Mouse (Mus musculus): Measurements from ENCODE around the gene Gipc3. TPM values are rescaled to one million over a fixed set of nuclear protein-coding genes. Genes with fewer than 3 reads are reported as not detected.

The Gipc3 gene
- polyA plus RNA-seq, 1 experiment from 2014 or later: not detected

DNA sequence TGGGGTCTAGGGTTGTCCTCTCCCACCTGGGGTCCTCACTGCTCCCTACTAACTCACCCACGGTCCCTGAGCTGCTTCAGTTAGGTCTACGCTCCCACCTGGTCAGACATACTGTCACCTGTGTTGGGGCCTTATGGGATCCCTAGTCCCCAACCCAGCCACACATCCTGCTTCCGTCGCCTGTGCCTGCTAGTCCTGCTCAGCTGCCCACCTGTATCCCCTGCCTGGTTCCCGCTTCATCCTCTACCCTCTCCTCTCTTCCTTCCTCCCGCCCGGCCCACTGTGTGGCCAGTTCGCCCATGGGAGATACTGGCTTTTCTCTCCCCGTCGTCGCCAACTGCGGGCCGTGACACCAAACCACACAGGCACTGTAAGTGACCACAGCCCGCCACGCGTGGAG is 27.5 kb downstream of the Gipc3 start:
- no peak overlapping the region for H3K9ac ChIP-seq (replicated peaks)
- H3K36me3 ChIP-seq: peaks cover 67% of the 10 kb centered on the region
- no peak overlapping the region for H3K4me2 ChIP-seq (replicated peaks)
- no peak for ATAC-seq (replicated peaks)
- 95% methylated on average over 16 of the region's 16 CpGs for WGBS
- H3K4me3 ChIP-seq: no peak overlapping the region
- H3K9me3 ChIP-seq: no peaks in the 10 kb centered on the region
- no peak overlapping the region for H3K27ac ChIP-seq (replicated peaks)
- no peaks in the 10 kb centered on the region for H3K27me3 ChIP-seq
- peaks cover 16% of the 10 kb centered on the region for H3K4me1 ChIP-seq

DNA sequence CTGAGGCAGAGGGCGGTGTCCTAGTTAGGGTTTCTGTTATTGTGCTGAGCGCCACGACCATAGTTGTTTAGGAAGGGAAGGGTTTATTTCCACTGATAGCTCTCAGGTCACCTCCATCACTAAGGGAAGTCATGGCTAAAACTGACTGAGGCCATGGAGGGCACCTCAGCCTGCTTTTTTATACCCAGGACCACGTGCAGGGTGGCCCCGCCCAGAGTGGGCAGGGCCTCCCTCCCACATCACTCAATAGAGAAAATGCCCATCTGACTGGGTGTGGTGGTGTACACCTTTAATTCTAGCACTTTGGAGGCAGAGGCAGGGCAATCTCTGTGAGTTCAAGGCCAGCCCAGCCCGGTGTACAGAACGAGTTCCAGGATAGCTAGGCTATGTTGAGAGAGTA is 28.9 kb downstream of the Gipc3 start:
- 78% methylated on average over 7 of the region's 7 CpGs for WGBS
- Histone ChIP-seq H3K4me1 (peaks cover 8% of the 10 kb centered on the region), H3K36me3 (peaks cover 79% of the 10 kb centered on the region), H3K9ac (replicated peaks) (no peak overlapping the region), H3K27ac (replicated peaks) (no peak overlapping the region), H3K4me2 (replicated peaks) (no peak overlapping the region), H3K27me3 (no peaks in the 10 kb centered on the region), H3K4me3 (no peak overlapping the region), H3K9me3 (no peaks in the 10 kb centered on the region)
- no peak for ATAC-seq (replicated peaks)

DNA sequence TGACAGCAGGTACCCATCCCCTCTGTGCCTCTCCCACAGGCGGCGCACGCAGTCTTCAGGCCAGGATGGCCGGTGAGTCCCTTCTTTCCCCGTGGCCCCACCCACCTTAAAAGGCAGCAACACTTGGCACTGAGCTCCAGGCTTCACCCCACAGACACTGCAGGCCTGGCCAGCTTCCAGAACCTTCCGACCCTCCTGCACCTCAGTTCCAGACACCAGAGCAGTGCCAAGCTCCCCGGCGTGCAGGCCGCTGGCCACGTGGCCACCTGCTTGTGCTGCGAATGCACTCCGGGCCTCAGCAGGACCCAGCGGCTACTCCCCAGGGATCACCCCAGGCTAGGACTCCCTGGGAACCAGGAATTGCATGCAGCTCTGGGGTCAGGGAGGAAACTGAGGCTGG is 29.5 kb downstream of the Gipc3 start:
- Histone ChIP-seq H3K4me2 (replicated peaks) (no peak overlapping the region), H3K4me3 (no peak overlapping the region), H3K36me3 (peaks cover 85% of the 10 kb centered on the region), H3K27ac (replicated peaks) (no peak overlapping the region), H3K4me1 (peaks cover 5% of the 10 kb centered on the region; the same call in 1 of the 2 replicates), H3K27me3 (no peaks in the 10 kb centered on the region), H3K9ac (replicated peaks) (no peak overlapping the region), H3K9me3 (no peaks in the 10 kb centered on the region)
- WGBS: 90% methylated on average over 13 of the region's 13 CpGs
- no peak for ATAC-seq (replicated peaks)

DNA sequence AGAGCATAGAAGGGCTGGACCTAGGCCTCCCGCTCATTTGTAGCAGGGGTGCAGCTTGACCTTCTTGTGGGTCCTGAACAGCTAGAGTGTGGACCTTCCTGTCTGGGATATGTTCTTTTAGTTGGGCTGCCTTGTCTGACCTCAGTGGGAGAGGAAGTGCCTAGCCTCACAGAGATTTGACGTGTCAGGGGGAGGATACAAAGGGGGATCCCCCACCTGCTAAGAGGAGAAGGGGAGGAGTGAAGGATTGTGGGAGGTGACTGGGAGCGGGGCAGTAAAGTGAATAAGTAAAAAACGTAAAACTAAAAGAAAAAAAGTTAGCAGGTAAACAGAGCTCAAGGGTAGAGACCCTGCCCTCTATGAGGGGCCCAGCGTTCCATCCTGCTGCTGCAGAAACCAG is 33.5 kb downstream of the Gipc3 start:
- Histone ChIP-seq H3K9me3 (no peaks in the 10 kb centered on the region), H3K4me2 (replicated peaks) (no peak overlapping the region), H3K4me3 (no peak overlapping the region), H3K4me1 (no peaks in the 10 kb centered on the region), H3K9ac (replicated peaks) (no peak overlapping the region), H3K36me3 (peaks cover 88% of the 10 kb centered on the region), H3K27me3 (no peaks in the 10 kb centered on the region), H3K27ac (replicated peaks) (no peak overlapping the region)
- ATAC-seq (replicated peaks): no peak
- 91% methylated on average over 5 of the region's 5 CpGs for WGBS

DNA sequence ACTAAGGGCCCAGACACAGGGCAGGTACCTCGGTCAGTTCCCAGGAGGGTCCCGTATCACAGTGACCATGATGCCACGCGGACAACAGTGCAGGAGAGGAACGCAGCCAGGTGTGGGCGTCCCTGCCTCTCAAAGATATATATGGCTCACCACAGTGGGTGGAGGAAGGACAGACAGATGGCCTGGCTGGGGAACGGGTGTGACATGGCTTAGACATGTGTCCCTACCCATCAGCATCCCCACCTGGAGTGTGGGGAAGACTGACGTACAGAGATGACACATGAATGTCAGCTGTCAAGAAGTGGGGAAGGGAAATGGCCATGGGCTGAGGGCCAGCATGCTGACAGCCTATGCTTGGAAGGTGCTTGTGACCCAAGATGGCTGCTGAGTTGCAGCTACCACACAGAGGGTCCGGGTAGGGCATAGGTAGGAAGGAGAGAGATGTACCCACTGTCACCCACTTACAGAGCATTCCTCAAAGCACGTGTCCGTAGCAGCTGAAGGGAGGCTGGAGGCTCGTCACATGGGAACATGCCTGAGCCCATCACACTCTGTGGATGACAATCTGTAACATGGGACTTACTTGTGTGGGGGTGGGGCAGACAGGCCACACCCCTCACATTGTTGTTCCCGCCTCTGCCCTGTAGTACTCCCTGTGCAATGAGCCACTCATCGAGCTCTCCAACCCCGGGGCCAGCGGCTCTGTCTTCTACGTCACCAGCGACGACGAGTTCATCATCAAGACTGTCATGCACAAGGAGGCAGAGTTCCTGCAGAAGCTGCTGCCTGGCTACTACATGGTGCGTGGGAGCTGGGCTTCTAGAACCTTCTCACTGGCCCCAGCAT is 36.0 kb downstream of the Gipc3 start:
- H3K4me1 ChIP-seq: peaks cover 14% of the 10 kb centered on the region
- no peak overlapping the region for H3K9ac ChIP-seq (replicated peaks)
- no peak overlapping the region for H3K4me2 ChIP-seq (replicated peaks)
- no peak for ATAC-seq (replicated peaks)
- peaks cover 62% of the 10 kb centered on the region for H3K36me3 ChIP-seq
- 94% methylated on average over 21 of the region's 21 CpGs for WGBS
- no peaks in the 10 kb centered on the region for H3K9me3 ChIP-seq
- H3K27ac ChIP-seq (replicated peaks): no peak overlapping the region
- no peaks in the 10 kb centered on the region for H3K27me3 ChIP-seq
- no peak overlapping the region for H3K4me3 ChIP-seq

DNA sequence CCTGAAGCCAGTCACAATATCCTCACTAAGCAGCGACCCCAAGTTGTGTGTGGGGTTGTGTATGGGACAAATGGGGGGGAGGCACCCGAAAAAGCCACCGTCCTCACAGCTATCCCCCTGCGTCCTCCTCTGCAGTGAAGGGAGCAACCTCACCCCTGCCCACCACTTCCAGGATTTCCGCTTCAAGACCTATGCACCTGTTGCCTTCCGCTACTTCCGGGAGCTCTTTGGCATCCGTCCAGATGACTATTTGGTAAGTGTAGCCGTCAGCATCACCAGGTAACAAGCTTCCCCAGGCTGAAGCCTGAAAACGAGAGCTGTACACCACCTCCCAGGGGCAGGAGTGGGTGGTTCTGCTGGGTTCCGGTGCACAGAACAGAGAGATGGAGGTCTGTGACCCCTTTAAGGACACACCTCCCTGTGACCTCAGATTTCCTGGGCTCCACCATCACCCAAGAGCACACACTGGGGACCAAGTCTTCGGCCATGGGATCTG is 36.8 kb downstream of the Gipc3 start:
- H3K4me3 ChIP-seq: no peak overlapping the region
- H3K9ac ChIP-seq (replicated peaks): no peak overlapping the region
- H3K27me3 ChIP-seq: no peaks in the 10 kb centered on the region
- H3K27ac ChIP-seq (replicated peaks): no peak overlapping the region
- peaks cover 16% of the 10 kb centered on the region for H3K4me1 ChIP-seq
- WGBS: 91% methylated on average over 12 of the region's 12 CpGs
- ATAC-seq (replicated peaks): no peak
- H3K4me2 ChIP-seq (replicated peaks): no peak overlapping the region
- H3K36me3 ChIP-seq: peaks cover 54% of the 10 kb centered on the region
- no peaks in the 10 kb centered on the region for H3K9me3 ChIP-seq

DNA sequence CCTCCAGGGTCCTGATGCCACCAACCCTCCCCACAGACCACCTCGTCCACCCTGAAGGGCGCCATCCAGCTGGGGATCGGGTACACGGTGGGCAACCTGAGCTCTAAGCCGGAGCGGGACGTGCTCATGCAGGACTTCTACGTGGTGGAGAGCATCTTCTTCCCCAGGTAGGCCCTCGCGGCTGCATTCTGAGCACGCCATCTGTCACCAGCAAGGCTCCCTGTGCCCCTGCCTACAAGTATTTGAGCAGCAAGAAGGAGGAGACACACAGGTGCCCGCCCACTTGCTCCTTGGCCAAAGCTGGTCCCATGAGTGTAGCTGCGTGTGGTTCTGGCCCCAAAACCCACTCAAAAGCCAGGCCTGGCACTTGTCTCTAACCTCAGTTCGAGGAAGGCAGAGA is 37.4 kb downstream of the Gipc3 start:
- Histone ChIP-seq H3K27me3 (no peaks in the 10 kb centered on the region), H3K4me2 (replicated peaks) (no peak overlapping the region), H3K4me1 (peaks cover 17% of the 10 kb centered on the region), H3K9ac (replicated peaks) (no peak overlapping the region), H3K9me3 (no peaks in the 10 kb centered on the region), H3K36me3 (peaks cover 49% of the 10 kb centered on the region), H3K4me3 (no peak overlapping the region), H3K27ac (replicated peaks) (no peak overlapping the region)
- no peak for ATAC-seq (replicated peaks)
- 93% methylated on average over 14 of the region's 14 CpGs for WGBS

DNA sequence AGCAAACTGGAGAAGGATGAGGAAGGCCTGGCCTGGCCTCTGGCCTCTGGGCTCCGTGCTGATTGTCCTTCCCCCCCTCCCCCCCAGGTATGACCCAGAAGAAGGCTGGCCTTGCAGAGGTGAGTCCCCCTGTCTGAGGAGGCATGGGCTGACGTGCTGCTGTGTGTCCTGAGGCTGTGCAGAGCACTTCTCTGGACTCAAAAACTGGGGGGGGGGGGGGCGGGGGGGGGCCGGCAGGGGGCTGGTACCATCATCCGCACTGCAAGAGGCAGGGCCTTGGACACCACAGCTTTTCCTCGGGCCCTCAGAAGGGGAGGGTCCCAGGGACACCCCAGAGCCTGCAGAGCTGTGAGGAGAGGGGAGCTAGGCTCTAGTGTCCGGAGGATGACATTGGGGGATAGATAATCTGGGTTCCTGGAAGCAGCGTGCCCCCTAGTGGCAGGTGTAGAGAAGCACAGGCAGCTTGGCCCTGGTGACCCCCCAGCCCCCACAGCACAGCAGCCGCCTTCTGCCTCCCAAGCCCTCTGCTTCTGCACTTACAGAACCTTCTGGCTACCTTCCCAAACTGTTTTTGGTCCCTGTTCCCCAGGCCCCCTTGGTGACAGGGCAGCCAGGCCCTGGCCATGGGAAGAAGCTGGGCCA is 38.3 kb downstream of the Gipc3 start:
- Histone ChIP-seq H3K9ac (replicated peaks) (no peak overlapping the region), H3K4me3 (no peak overlapping the region), H3K27me3 (no peaks in the 10 kb centered on the region), H3K4me1 (peaks cover 17% of the 10 kb centered on the region), H3K27ac (replicated peaks) (no peak overlapping the region), H3K36me3 (peaks cover 40% of the 10 kb centered on the region), H3K4me2 (replicated peaks) (no peak overlapping the region), H3K9me3 (no peaks in the 10 kb centered on the region)
- ATAC-seq (replicated peaks): no peak; the same call in 1 of the 2 replicates
- 25% methylated on average over 7 of the region's 9 CpGs for WGBS

DNA sequence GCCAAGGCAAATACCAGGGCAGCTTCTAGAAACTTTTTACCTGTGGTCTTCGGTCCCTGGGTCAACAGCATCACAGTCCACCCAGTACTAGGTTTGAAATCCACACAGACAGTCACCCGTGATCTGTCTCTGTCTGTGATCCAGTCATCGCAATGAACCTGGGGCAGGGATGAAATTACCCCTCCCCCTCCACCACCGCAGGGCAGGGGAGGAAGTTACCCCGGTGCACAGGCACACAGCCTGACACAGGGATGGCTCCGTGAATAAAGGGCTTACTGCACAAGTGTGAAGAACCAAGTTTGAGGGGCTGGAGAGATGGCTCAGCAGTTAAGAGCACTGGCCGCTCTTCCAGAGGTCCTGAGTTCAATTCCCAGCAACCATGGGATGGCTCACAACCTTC is 39.3 kb downstream of the Gipc3 start:
- Histone ChIP-seq H3K9me3 (no peaks in the 10 kb centered on the region), H3K36me3 (peaks cover 31% of the 10 kb centered on the region), H3K4me2 (replicated peaks) (no peak overlapping the region), H3K4me3 (no peak overlapping the region), H3K4me1 (peaks cover 17% of the 10 kb centered on the region), H3K27me3 (no peaks in the 10 kb centered on the region), H3K9ac (replicated peaks) (no peak overlapping the region), H3K27ac (replicated peaks) (no peak overlapping the region)
- no peak for ATAC-seq (replicated peaks)
- WGBS: 86% methylated on average over 7 of the region's 7 CpGs

DNA sequence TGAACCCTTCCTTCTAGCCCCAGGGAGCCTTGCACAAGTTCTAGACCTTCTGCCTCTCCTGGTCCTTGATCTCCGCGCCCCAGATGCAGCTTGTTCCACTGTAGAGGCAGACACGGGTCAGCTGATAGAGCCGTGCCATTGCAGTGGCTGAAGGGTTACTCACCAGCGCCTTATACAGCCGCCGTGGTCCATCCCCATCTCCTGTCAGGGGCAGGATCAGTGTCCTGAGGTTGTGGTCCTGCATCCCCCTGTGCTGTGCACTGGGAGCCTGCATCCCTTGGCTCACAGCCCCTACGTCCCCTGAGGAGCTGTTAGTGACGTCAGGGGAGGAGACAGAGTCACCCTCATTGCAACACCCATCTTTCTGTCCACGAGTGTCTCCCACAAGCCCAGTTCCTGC is 39.8 kb downstream of the Gipc3 start:
- H3K9ac ChIP-seq (replicated peaks): no peak overlapping the region
- no peak overlapping the region for H3K4me2 ChIP-seq (replicated peaks)

DNA sequence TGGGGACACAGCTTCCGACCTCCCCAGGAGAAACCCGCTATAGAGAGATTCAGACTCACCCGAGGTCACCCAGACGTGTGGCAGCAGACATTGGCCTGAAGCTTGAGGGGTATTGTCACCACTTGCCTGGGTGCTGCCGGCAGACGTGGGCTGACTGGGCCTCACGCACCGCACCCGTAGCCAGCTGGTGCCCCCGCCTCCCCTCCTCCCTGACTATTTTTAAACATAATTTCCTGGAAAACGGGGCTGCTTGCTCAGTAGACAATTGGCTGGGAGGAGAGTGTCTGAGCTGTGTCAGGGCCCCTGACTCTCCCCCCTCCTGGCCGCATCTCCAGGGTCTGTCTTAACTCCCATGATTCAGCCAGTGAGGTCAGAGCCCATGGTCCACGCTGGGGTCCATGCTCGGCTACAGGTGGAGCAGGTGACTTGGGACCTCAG is 40.3 kb downstream of the Gipc3 start:
- H3K27ac ChIP-seq (replicated peaks): peak overlapping the region; percentile 35; the same call in 1 of the 2 replicates
- H3K4me2 ChIP-seq (replicated peaks): no peak overlapping the region
- peaks cover 17% of the 10 kb centered on the region for H3K4me1 ChIP-seq
- peaks cover 23% of the 10 kb centered on the region for H3K36me3 ChIP-seq
- ATAC-seq (replicated peaks): no peak
- no peaks in the 10 kb centered on the region for H3K27me3 ChIP-seq
- H3K9ac ChIP-seq (replicated peaks): 0 out of 2 replicates have a peak overlapping the region, but pooled peaks have one; percentile 1
- H3K9me3 ChIP-seq: no peaks in the 10 kb centered on the region
- H3K4me3 ChIP-seq: 0 out of 2 replicates have a peak overlapping the region, but pooled peaks have one; percentile 1
- 60% methylated on average over 14 of the region's 14 CpGs for WGBS

More for the DNA sequence above, 39.8 kb downstream of the Gipc3 start:
- Histone ChIP-seq H3K27me3 (no peaks in the 10 kb centered on the region), H3K4me1 (peaks cover 17% of the 10 kb centered on the region), H3K36me3 (peaks cover 27% of the 10 kb centered on the region), H3K4me3 (no peak overlapping the region), H3K9me3 (no peaks in the 10 kb centered on the region), H3K27ac (replicated peaks) (peak overlapping the region; percentile 35; the same call in 1 of the 2 replicates)
- no peak for ATAC-seq (replicated peaks)
- WGBS: 82% methylated on average over 10 of the region's 10 CpGs

DNA sequence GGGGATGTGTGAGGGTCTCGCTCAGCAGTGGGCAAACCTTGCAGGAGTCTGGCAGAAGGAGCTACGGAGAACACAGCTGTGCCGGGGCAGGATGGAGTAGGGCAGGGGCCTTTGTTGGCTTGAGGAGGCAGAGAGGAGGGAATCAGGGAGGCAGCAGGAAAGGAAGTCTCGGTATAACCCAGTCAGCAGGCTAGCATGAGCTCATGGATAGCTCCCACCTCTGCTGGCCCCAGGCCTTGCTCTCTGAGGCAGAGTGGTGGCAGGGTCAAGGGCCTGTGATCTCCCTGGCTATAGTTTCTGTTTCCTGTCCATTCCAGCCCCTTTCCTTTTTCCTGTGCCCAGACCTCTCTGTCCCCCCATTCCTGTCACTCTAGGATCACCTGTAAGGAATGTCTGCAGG is 40.8 kb downstream of the Gipc3 start:
- Histone ChIP-seq H3K4me2 (replicated peaks) (no peak overlapping the region), H3K4me3 (no peak overlapping the region), H3K4me1 (peaks cover 17% of the 10 kb centered on the region), H3K27me3 (no peaks in the 10 kb centered on the region), H3K36me3 (peaks cover 17% of the 10 kb centered on the region), H3K9ac (replicated peaks) (0 out of 2 replicates have a peak overlapping the region, but pooled peaks have one; percentile 1), H3K27ac (replicated peaks) (peak overlapping the region; percentile 35; the same call in 1 of the 2 replicates), H3K9me3 (no peaks in the 10 kb centered on the region)
- ATAC-seq (replicated peaks): no peak
- 69% methylated on average over 4 of the region's 4 CpGs for WGBS

All from forebrain, embryonic 15.5 days (tissue).